Mouse (Mus musculus) ovary, postnatal 14 days (tissue): ENCODE results near the gene Faf1.

ENCODE experiments used
- DNase-seq: peaks from one replicate; pipeline ENCODE4 v3.0.0; 2022; ENCODE audit warnings: low spot score

The Faf1 gene

DNA sequence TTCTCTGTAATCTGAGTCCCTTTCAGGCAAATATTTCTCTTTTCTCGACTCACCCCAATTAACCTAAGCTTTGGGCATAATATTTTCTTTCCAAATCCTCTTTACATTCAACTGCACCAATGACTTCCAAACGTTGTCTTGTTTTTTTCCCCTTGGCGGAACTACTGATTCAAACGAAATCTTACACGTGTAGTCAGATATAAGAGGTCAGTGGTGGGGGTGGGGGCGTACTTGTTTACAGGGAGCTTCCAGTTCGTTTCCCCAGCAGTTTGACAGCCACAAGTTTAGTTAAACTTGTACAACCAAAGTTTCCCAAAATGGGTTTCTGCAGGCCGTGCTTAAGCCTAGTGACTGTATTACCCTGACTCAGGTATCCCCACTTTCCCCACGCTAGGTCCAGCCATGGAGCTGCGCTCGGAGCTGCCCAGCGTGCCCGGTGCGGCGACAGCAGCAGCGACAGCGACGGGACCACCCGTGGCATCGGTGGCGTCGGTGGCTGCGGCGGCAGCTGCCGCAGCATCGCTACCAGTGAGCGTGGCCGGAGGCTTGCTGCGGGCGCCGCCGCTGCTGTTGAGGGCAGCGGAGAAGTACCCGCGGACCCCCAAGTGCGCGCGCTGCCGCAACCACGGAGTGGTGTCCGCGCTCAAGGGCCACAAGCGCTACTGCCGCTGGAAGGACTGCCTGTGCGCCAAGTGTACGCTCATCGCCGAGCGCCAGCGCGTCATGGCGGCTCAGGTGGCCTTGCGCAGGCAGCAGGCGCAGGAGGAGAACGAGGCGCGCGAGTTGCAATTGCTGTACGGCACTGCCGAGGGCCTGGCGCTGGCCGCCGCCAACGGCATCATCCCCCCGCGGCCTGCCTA, 303.3 kb downstream of the Faf1 start:
- no peak for DNase-seq

DNA sequence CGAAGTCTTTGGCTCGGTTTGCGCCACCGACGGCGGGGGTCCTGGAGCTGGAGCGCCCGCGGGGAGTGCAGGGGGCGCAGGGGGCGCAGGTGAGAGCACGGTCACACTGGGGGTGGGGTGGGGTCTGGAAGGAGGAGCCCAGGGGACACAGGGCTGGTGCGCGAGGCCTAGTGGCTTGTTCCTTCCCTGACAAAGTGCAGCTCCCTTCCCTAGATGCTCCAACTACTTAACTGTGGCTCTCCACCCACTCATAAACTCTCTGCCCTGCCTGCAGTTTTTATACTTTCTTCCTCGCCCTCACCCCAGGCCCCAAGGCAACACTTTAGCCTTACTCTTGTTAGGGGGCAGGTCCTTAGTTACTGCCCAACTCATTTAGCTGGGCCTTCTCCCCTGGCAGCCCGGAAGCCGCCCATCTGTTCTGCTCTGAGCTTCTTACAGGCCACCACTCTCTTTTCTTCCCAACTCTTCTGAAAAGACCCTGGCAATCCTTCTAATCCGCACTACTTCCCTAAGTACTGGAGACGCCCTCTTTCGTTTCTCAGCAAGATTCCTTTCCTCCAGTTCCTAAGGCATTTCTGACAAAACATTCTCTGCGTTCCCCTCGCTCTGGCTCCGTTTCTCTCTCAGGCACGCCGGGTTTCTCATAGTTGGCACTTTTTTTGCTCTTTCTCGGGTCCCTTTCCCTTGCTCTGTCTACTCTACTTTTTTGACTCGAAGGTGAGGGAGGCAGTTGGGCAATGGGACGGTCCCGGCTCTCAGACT, 304.1 kb downstream of the Faf1 start:
- DNase-seq: no peak

GRCm38 (mm10) chr4:109981083-109981870, 304.9 kb downstream of the Faf1 start:
- no peak for DNase-seq

- no peak for DNase-seq
Measured at GRCm38 (mm10) chr4:109981871-109982680, 305.7 kb downstream of the Faf1 start.

DNA sequence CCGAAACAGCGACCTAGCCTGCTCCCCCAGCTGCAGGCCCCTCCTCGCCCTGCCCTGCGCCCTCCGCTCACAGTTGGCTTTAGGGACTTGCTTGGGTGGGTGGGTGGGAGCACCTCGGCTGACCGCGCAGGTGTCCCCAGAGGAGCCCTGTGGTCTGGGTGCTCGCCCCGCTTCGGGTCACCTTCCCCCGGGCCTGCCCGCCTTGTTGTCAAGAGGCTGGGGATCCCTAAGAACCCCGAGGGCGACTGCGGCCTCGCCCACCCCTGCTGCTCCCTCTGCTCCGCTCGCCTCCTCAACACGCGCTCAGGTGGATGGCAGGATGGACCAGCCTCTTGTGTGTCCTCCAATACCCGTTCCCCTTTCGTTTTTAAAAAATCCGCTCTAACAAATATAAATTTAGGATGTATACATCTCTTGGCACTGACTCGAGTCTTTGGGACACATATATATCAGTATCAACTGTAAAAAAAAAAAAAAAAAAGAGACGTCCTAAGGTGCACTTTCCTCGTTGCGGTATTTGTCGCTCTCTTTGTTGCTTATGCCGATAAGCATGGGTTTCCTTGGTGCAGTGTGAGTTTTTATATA, 306.4 kb downstream of the Faf1 start:
- no peak for DNase-seq

DNA sequence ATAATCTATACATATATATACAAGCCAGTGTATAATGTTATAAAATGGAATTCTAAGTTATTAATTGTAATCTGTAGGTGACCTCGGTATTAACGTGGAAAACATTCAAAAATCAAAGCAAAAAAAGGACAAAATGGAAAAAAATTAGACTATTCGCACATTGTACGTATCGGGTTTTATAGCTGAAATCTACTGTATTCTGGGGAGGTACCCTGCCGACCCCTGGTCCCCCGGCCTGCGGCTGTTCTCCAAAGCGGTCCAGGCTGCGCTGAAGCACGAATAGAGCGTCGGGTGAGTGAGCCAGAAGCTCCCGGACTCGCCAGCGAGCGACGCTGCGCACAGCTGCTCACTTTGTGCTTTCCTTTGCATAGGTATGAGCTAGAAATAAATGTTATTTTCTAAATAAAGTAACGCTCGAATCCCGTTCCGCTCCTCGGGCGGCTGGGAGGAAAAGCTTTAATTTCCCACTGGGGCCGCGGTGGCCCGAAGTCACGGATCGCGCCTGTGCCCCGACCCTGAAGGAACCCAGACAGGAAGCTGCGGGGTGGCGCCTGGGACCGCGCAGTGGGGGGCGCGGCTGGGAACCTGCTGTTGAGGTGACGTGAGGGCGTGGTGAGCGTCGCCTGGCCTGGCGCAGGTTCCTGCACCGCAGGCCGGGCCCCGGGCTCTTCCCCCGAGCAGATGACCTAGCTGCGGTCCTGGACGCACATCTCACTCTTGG, 307.1 kb downstream of the Faf1 start:
- DNase-seq: no peak

DNA sequence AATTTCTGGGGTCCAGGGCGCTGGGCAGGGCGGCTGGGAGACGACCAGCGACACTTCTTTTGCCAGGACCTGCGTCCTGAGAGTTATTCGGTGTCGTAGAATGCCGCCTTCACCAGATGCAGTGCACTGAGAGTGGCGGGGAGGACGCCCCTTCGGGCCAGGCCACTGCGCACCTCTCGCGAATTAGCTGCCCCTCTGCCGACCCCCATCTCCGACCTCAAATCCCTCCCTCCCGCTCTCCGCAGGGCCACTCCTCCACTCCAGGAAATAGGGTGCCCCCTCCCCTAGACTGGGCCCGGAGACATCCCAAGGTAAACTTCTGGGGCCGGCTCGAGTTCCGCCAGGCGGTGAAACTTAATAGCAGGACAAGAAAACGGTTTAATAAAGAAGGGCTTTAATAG, 307.6 kb downstream of the Faf1 start:
- DNase-seq: no peak

DNA sequence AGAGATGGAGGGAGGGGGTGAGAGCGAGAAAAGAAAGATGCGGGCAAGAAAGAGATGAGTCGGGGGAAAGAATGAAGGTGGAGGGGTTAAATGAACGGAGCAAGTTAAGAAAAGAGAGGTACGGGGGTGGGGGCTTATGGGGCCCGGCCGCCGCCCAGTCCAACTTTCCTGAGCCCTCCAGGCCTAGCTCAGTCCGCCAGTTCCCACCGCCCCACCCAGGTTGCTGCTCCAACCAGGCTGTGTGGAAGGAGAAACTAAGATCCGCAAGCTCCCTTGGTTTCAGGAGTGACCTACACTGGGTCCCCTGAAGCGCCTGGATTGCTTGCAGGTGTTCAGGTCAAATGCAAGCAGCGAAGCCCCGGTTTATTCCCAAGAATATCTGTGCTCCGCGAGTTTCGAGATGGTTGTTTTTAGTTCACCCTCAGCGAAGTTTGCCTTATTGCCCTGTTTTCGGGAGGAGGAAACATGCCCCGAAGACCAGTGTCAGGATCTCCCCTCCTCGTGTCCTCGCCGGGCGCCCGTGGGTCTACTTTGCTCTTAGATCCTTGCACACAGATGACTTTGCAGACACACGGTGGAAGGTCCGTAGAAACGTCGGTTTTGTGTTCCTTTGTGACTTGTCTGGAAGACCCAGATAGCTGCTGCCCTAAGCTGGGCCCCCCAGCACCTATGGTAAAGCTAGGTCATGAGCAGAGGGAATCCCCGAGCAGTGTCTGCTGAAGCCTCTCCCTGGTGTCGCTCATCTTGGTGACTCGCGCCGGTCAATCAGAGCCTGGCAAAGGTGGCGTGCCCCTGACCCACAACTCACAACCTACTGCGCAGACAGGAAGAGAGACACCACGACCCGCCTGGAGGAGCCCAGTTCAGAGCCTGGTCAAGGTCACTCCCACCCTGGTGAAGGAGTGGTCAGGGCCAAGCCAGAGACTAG, 308.4 kb downstream of the Faf1 start:
- DNase-seq: no peak

DNA sequence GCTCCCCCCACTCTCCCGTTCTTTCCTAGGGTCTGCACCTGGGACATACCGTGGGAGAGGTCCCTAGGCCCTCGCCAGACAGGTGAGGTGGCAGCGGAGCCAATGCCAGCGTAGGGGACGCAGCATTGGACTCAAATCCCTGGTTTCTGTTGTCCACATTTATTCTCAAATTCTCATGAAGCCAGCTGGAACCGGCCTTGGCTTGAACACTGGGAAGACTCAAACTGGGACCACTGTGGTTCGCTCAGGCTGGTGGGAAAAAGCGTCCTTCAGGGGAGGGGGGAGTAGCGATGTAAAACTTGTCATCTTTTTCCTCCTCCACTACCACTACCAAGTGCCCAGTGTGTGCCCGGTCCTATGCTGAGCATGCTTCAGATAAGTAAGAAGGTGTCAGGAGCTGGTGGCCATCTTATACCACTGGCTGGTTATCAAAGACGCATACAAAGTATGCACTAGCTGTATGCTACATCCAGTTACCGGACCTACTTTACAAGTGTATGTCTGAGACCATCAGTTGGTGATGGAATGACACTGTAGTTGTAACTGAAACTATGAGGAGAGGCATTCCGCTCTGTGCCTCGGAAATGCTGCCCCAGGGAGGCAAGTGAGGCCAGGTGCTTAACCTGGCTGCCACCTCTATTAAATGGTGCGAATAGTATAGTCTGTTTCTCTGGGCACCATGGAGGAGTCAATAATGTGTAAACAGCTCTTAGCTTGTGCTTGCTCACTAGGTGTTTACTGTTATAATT, 309.2 kb downstream of the Faf1 start:
- DNase-seq: no peak

GRCm38 (mm10) chr4:109986301-109986700, 309.9 kb downstream of the Faf1 start:
- DNase-seq: no peak

DNA sequence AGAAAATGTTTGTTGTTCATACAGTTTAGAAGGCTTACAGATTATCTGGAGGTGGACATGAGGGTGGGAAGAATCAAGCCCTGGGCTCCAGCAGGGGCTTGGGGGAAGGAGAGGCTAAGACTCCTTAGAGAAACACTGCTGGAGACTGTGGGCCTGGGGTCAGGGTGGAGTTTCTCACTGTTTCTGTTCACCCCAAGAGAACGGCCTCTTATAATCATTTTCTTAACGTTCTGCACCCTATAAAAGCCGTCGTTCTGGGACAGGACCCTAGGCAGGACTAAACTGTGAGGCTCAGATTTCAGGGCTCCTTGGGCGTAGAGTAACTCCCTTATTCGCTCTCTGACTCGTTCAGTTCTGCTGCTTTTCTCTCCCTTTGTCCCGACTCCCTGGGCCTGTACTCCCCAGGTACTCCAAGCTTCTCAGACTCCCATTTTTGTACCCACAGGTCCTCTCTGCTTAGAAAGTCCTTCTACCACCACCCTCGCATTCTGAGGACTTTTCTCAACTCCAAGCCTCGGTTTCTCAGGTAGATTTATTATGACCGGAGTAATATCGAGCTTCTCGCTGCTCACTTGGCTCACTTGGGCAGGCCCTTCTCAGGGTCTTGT, 310.5 kb downstream of the Faf1 start:
- no peak for DNase-seq

DNA sequence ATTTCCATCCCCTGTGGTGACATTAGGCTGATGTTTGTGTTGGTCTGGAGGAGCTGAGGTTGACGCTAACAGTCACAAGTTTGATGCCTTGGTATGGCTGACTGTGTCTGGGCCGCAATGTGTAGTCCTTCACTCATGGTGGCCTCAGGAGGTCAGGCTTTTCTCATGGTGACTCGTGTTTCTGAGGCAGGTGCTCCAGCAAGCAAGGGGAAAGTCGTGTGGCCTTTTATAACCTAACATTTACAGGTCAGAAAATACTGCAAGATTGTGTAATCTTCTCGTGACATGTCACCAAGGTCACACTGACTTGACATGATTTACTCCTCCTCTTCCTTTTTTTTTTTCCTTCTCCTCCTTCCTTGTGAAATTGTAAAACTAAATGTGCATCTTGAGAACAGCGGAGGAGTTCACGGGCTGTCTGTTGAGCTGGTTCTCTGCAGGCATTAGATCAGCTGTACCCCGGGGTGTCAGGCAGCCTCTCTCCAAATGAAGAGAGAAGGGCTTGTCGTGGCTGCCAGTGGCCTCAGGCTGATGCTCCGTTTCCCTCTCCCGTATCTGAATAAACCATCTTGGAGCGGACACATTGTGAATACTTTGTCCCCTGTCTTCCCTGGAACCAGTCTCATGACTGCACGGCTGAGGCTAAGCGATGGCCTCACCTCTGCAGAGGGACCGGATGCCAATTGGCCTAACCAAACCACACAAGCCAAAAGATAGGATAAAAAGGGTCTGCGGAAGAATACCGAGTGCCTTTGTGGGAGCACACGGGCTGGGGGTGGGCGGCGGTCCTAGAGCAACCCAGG, 311.4 kb downstream of the Faf1 start:
- DNase-seq: no peak

GRCm38 (mm10) chr4:109988411-109988810, 312.0 kb downstream of the Faf1 start:
- DNase-seq: no peak

DNA sequence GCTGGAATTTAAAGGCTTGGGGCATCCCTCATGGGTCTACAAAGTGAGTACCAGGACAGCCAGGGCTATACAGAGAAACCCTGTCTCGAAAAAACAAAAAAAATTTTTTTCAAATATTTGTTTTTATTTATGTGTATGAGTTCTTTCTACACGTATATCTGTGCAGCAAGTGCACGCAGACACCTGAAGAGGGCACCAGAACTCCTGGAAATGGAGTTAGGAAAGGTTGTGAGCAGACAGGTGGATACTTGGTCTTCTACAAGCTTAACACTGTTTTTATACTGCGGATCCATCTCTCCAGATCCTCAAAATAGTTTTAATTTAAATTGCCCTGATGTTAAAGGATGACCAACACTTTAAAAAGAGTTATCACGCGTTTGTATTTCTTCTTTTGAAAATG, 312.8 kb downstream of the Faf1 start:
- DNase-seq: no peak

DNA sequence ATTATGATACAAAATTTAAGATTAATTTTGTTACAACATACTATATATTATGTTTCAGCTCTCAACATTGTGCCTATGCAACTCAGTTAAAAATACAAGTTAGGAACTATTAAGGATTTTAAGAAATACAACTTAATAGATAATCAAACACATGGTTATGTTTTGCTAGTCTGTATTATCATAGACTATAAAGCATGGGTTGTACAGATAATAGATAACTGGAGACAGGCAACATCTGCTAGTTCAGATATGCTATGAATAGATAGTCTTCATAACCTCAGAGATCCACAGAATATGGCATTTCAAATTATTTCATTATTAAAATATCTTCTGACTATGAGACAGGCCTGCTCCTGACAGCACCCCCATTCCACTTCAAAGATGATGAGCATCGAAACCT, 329.7 kb downstream of the Faf1 start:
- no peak for DNase-seq
